Mouse (Mus musculus) hindbrain, embryonic 10.5 days (tissue): ENCODE data around the gene Bmp2k. TPM values are rescaled to one million over a fixed set of nuclear protein-coding genes. Genes with fewer than 3 reads are reported as not detected.

Experiments
- DNase-seq: peaks from one replicate; pipeline ENCODE4 v3.0.0-alpha.2; 2017; ENCODE audit warnings: low spot score
- H3K27ac ChIP-seq: fragments of 300-500 bp; sonication (generic); 2 replicates; pipeline ENCODE4 v1.5.1; 2016; ENCODE audit warnings: mild to moderate bottlenecking, moderate library complexity
- H3K27me3 ChIP-seq: fragments of 300-500 bp; sonication (generic); 2 replicates; pipeline ENCODE4 v1.6.1; 2016; ENCODE audit warnings: mild to moderate bottlenecking; ENCODE audit not compliant: poor library complexity, insufficient read depth, severe bottlenecking
- H3K36me3 ChIP-seq: fragments of 300-500 bp; sonication (generic); 2 replicates; pipeline ENCODE4 v1.6.1; 2016; ENCODE audit warnings: mild to moderate bottlenecking, moderate library complexity
- H3K4me1 ChIP-seq: fragments of 300-500 bp; sonication (generic); replicated peaks from 2 replicates; pipeline ENCODE4 v1.6.1; 2016; ENCODE audit warnings: mild to moderate bottlenecking
- H3K4me3 ChIP-seq: fragments of 300-500 bp; sonication (generic); 2 replicates; pipeline ENCODE4 v1.5.1; 2016; ENCODE audit warnings: mild to moderate bottlenecking, moderate library complexity
- H3K9me3 ChIP-seq: fragments of 300-500 bp; sonication (generic); 2 replicates; pipeline ENCODE4 v1.6.1; 2016; ENCODE audit warnings: mild to moderate bottlenecking, moderate library complexity
- WGBS: fragments of 180-500 bp; shearing (Covaris S2); methylation state at CpG from one replicate; pipeline ENCODE4 v1.1.7; 2016; 5-methylcytosine and 5-hydroxymethylcytosine counted together
- polyA plus RNA-seq: library from polyadenylated mRNA; unstranded; fragments of >200 nt; fragmentation: Nextera tagmentation; extraction: Ambion mirVana; gene quantifications from 2 replicates; pipeline ENCODE4 v1.2.1, GENCODE M21; 2016

Gene Bmp2k
- polyA plus RNA-seq, 1 experiment from 2014 or later, result 10.2 TPM

DNA sequence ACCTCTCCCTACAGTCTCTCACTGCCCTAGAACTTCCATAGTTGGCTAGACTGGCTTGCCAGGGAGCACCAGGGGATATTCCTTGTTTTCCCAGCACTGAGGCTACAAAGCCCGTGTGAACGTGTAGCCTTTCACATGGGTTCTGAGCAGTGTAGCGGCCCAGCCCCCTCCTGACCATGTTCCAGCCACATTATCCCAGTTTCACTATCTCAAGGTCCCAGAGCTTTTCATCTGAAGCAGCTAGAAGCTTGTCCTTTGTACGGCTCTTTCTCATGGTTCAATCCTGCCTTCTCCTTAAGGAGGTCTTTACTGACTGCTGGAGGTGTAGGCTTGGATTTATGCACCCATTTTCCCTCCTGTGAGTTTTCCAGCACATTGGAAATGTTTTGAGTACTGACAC lies 87.1 kb downstream of the Bmp2k start:
- Histone ChIP-seq H3K4me3 (no peak overlapping the region), H3K4me1 (peaks cover under 1% of the 10 kb centered on the region; the same call in 1 of the 2 replicates), H3K27ac (no peak overlapping the region), H3K36me3 (peaks cover 48% of the 10 kb centered on the region), H3K27me3 (no peaks in the 10 kb centered on the region), H3K9me3 (no peaks in the 10 kb centered on the region)
- WGBS, result 93% methylated on average over 4 of the region's 4 CpGs
- no peak for DNase-seq

DNA sequence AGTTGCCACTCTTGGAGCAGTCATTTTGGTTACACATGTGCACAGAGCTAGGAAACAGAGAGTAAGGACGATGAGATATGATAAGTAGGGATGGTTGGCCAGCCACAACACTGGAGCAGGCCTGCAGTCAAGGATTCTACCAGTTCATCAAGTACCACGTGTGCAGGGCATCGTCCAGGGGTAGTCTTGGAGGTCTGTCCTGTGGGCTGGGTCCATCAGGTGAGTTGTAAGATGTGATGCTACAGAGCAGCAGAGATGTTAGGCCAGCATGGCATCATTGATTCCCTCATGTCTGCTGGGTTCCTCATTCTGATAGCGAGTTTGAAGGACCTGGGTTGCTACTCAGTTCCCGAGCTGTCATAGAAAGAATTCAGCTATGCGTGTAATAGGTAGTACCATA lies 87.6 kb downstream of the Bmp2k start:
- WGBS, result 94% methylated on average over 6 of the region's 6 CpGs
- H3K9me3 ChIP-seq, result no peaks in the 10 kb centered on the region
- no peak overlapping the region for H3K4me3 ChIP-seq
- peaks cover 52% of the 10 kb centered on the region for H3K36me3 ChIP-seq
- H3K27ac ChIP-seq, result no peak overlapping the region
- H3K27me3 ChIP-seq, result no peaks in the 10 kb centered on the region
- no peaks in the 10 kb centered on the region for H3K4me1 ChIP-seq
- DNase-seq, result no peak

DNA sequence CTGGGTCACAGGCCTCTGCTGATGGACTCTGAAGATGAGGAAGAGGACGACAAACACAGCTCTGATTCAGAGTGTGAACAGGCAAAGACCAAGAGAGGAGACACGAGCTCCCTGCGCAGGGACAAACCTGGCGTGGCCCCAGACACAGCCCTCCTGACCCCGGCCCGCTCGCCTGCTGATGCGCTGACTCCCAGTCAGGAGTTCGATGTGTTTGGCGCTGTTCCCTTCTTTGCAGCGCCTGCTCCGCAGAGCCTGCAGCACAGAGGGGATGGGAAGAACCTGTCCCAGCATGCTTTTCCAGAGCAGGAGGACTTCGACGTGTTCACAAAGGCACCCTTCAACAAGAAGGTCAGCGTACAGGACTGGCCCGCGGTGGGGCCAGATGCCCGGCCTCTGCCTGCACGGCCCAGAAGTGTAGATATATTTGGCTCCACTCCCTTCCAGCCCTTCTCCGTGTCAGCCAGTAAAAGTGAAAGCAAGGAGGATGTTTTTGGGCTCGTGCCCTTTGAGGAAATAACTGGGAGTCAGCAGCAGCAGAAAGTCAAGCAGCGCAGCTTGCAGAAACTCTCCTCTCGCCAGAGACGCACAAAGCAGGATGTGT lies 89.6 kb downstream of the Bmp2k start:
- Histone ChIP-seq H3K9me3 (no peaks in the 10 kb centered on the region), H3K27me3 (no peaks in the 10 kb centered on the region), H3K27ac (no peak overlapping the region), H3K4me3 (no peak overlapping the region), H3K36me3 (peaks cover 58% of the 10 kb centered on the region), H3K4me1 (no peaks in the 10 kb centered on the region)
- DNase-seq, result no peak
- WGBS, result 89% methylated on average over 24 of the region's 24 CpGs

- H3K27me3 ChIP-seq, result no peaks in the 10 kb centered on the region
- H3K27ac ChIP-seq, result no peak overlapping the region
- H3K4me1 ChIP-seq, result no peaks in the 10 kb centered on the region
- 93% methylated on average over 16 of the region's 16 CpGs for WGBS
- H3K4me3 ChIP-seq, result no peak overlapping the region
- H3K9me3 ChIP-seq, result no peaks in the 10 kb centered on the region
- peaks cover 62% of the 10 kb centered on the region for H3K36me3 ChIP-seq
- DNase-seq, result no peak
These were observed 90.3 kb downstream of the Bmp2k start for GRCm38 (mm10) chr5:97087746-97088145.

DNA sequence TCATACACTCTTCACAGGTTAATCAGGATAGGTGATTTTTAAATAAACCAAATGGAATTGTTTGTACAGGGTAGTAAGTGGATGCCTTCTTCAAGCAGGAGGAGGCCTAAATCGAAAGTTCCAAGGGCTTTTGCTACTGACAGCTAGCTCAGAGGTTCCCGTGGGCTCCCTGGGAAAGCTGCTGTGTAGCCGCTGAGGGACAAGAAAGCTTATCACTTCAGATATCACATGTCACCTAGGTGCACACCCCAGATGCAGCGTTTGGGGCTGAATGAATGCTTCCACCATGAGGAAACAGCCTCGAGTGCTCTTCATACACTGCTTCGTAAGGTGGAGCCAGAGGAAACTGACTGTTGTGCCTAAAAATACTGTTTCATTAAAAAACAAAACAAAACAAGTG lies 90.7 kb downstream of the Bmp2k start:
- H3K9me3 ChIP-seq, result no peaks in the 10 kb centered on the region
- H3K4me3 ChIP-seq, result no peak overlapping the region
- DNase-seq, result no peak
- H3K36me3 ChIP-seq, result peaks cover 66% of the 10 kb centered on the region
- H3K4me1 ChIP-seq, result no peaks in the 10 kb centered on the region
- no peak overlapping the region for H3K27ac ChIP-seq
- WGBS, result 87% methylated on average over 6 of the region's 6 CpGs
- H3K27me3 ChIP-seq, result no peaks in the 10 kb centered on the region

DNA sequence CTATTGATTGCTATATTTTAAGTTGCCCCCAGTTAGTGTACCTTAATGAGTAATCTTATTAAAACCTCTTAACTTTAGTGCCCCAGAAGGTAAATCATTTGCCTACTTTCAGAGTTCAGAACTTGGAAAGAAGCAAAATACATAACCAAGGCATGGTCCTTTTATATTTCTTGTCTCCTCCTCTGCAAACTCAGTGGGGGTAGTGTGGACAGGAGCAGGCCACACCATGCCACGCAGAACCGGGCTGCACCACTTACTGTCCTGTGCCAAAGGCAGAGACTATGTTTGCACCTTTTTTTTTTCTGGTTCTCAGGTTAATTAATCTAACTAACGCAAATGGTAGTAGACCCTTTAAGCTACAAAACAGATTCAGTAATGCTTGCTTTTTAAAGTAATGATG lies 91.9 kb downstream of the Bmp2k start:
- Histone ChIP-seq H3K36me3 (peaks cover 58% of the 10 kb centered on the region), H3K27ac (no peak overlapping the region), H3K4me3 (no peak overlapping the region), H3K9me3 (no peaks in the 10 kb centered on the region), H3K4me1 (no peaks in the 10 kb centered on the region), H3K27me3 (no peaks in the 10 kb centered on the region)
- no peak for DNase-seq
- WGBS, result 92% methylated on average over 3 of the region's 3 CpGs

GRCm38 (mm10) chr5:97090034-97090784 lies 92.7 kb downstream of the Bmp2k start:
- Histone ChIP-seq H3K9me3 (no peaks in the 10 kb centered on the region), H3K27ac (no peak overlapping the region), H3K36me3 (peaks cover 51% of the 10 kb centered on the region), H3K4me1 (no peaks in the 10 kb centered on the region), H3K4me3 (no peak overlapping the region), H3K27me3 (no peaks in the 10 kb centered on the region)
- DNase-seq, result no peak
- WGBS, result 78% methylated on average over 6 of the region's 6 CpGs

DNA sequence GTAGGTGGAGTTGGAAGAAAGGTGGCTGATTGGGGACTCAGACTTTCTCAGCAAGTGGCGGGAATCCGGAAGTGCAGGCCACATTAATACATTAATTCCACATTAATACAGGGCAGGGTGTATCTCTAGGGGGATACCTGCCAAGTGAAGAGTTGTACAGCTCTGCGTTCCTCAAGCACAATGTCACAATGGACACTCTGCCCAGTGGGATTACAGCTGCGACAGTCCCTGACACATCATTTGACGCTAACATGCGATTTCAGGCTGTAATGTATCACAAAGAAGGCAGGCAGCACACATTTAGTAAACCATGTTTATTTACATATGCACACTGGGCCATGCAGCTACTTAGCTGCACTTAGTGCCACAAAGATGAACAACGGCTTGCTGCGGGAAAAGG lies 95.5 kb downstream of the Bmp2k start:
- Histone ChIP-seq H3K4me1 (peaks cover 6% of the 10 kb centered on the region), H3K9me3 (no peaks in the 10 kb centered on the region), H3K27me3 (no peaks in the 10 kb centered on the region), H3K4me3 (no peak overlapping the region), H3K36me3 (peaks cover 37% of the 10 kb centered on the region), H3K27ac (no peak overlapping the region)
- 84% methylated on average over 8 of the region's 8 CpGs for WGBS
- DNase-seq, result no peak

GRCm38 (mm10) chr5:97095335-97095734 lies 97.8 kb downstream of the Bmp2k start:
- Histone ChIP-seq H3K9me3 (no peaks in the 10 kb centered on the region), H3K4me1 (peaks cover 10% of the 10 kb centered on the region), H3K4me3 (no peak overlapping the region), H3K36me3 (peaks cover 33% of the 10 kb centered on the region), H3K27me3 (no peaks in the 10 kb centered on the region), H3K27ac (no peak overlapping the region)
- WGBS, result 72% methylated on average over 13 of the region's 13 CpGs
- no peak for DNase-seq

GRCm38 (mm10) chr5:97097631-97098041 lies 100.1 kb downstream of the Bmp2k start:
- Histone ChIP-seq H3K27me3 (no peaks in the 10 kb centered on the region), H3K27ac (no peak overlapping the region), H3K4me3 (no peak overlapping the region), H3K4me1 (peaks cover 10% of the 10 kb centered on the region), H3K36me3 (peaks cover 45% of the 10 kb centered on the region), H3K9me3 (no peaks in the 10 kb centered on the region)
- 64% methylated on average over 9 of the region's 9 CpGs for WGBS
- peak; percentile 18 for DNase-seq

- H3K9me3 ChIP-seq, result no peaks in the 10 kb centered on the region
- WGBS, result 94% methylated on average over 8 of the region's 8 CpGs
- no peaks in the 10 kb centered on the region for H3K27me3 ChIP-seq
- peaks cover 45% of the 10 kb centered on the region for H3K36me3 ChIP-seq
- no peak for DNase-seq
- H3K4me3 ChIP-seq, result no peak overlapping the region
- no peak overlapping the region for H3K27ac ChIP-seq
- H3K4me1 ChIP-seq, result peaks cover 10% of the 10 kb centered on the region
These were observed 102.5 kb downstream of the Bmp2k start for GRCm38 (mm10) chr5:97099954-97100353.

GRCm38 (mm10) chr5:97108333-97108732 lies 110.8 kb downstream of the Bmp2k start:
- no peak overlapping the region for H3K4me3 ChIP-seq
- WGBS, result 89% methylated on average over 5 of the region's 5 CpGs
- no peaks in the 10 kb centered on the region for H3K9me3 ChIP-seq
- H3K4me1 ChIP-seq, result peaks cover 17% of the 10 kb centered on the region
- H3K27ac ChIP-seq, result no peak overlapping the region
- no peak for DNase-seq
- H3K27me3 ChIP-seq, result 0 out of 2 replicates have a peak, but pooled peaks cover 2% of the 10 kb centered on the region
- H3K36me3 ChIP-seq, result peaks cover 25% of the 10 kb centered on the region

GRCm38 (mm10) chr5:97110133-97110532 lies 112.6 kb downstream of the Bmp2k start:
- Histone ChIP-seq H3K27me3 (0 out of 2 replicates have a peak, but pooled peaks cover 2% of the 10 kb centered on the region), H3K4me1 (peaks cover 17% of the 10 kb centered on the region), H3K4me3 (peak overlapping the region; percentile 75), H3K36me3 (peaks cover 20% of the 10 kb centered on the region), H3K27ac (no peak overlapping the region), H3K9me3 (no peaks in the 10 kb centered on the region)
- WGBS, result 52% methylated on average over 2 of the region's 2 CpGs
- no peak for DNase-seq
